Mouse (Mus musculus) kidney, adult 2 months (tissue): ENCODE measurements around the gene Fxyd5.

Source experiments
- CTCF ChIP-seq: fragments of 200-500 bp; conservative IDR thresholded peaks from 2 replicates; pipeline ENCODE4 v1.5.1; 2011; ENCODE audit warnings: low read depth, mild to moderate bottlenecking, control low read depth, low read length, moderate library complexity, mixed read lengths; ENCODE audit not compliant: insufficient read depth, insufficient read length
- POLR2A ChIP-seq: fragments of 200-500 bp; IDR thresholded peaks from one replicate; pipeline ENCODE4 v1.6.1; 2011; ENCODE audit warnings: low read depth, low read length, control low read depth

DNA sequence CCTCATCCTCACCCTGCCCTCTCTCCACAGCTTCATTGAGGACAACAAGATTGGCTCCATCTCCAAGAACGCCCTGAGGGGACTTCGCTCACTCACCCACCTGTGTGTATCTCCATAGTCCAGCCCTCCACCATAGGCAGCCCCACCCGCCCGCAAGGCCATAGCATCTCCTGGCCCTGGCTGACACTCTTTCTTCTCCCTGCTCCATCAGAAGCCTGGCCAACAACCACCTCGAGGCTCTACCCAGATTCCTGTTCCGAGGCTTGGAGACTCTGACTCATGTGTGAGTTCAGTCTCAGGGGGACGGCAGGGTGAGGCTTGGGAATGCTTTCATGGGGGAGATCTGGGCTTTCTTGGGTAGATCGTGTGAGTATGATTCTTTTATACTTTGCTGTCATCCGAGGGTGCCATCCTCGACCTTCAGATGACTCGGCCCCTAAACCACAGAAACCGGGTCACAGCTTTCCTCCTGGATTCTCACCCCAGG lies 20.8 kb upstream of the Fxyd5 start:
- TF ChIP-seq CTCF (no peak), POLR2A (no peak)
